In the genomic region with DNA sequence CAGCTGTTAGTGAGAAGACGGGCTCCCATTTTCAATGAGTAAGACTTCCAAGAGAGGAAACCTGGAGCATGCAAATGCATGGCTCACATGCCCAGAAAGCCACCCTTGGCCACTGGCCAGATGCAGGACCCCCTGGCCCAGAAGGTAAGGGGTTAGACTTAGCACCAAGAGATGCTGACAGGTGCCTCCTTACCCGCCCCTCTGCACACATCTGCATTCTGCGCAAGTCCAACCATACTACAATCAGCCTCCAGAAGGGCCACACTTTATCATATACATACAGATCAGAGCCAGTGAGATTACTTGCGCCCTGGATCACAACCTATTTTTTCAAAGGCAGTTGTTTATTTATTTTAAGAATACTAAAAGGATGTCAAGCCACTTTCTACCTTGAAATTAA, we compare ENCODE assay signal across 27 mouse cellular contexts. TPM values are rescaled to one million over a fixed set of nuclear protein-coding genes. Genes with fewer than 3 reads are reported as not detected.
"Had no signal": no experiment of that assay in that cellular context is flagged by ENCODE, and none has a peak within 500 bp of the region (broad histone marks: within the 10 kb centered on the region; RNA-seq: fewer than 3 reads in every experiment).

No protein-coding gene starts in this region.

- DNase-seq: kidney, adult 11 months; kidney, adult 8-10 months; left cerebral cortex, postnatal 4 days; liver, embryonic 13.5 days; lung, adult 2 months; lung, postnatal 14 days; lung, postnatal 4 days; thymus, adult 2 months; thymus, postnatal 14 days; thymus, postnatal 4 days had no signal

- ATAC-seq: intestine, embryonic 15.5 days had no signal

RNA-seq across cellular contexts. Expression of a gene that starts 20.4 kb away (rescaled TPM):
- total RNA-seq: layer of hippocampus, adult 18-20 months; layer of hippocampus, postnatal 14 days; left cerebral cortex, adult 8-10 months; left cerebral cortex, postnatal 14 days; left cerebral cortex, postnatal 4 days; liver, adult 2 months; megakaryocyte, adult 5-6 weeks had no signal
- polyA plus RNA-seq: intestine, embryonic 15.5 days; kidney, embryonic 16.5 days; limb, embryonic 14.5 days; liver, adult 2 months; liver, embryonic 13.5 days; liver, embryonic 16.5 days; lung, adult 2 months; lung, embryonic 16.5 days; midbrain, embryonic 10.5 days; midbrain, embryonic 14.5 days; neural tube, embryonic 12.5 days; neural tube, embryonic 15.5 days; small intestine, adult 2 months; stomach, embryonic 15.5 days; thymus, adult 2 months had no signal
